Mouse (Mus musculus): ENCODE results near the gene Atpif1. TPM values are rescaled to one million over a fixed set of nuclear protein-coding genes. Genes with fewer than 3 reads are reported as not detected.

Atpif1 gene
- polyA plus RNA-seq, 1 experiment, result 352 TPM

GRCm38 (mm10) chr4:132494271-132494918 lies 39.1 kb downstream of the Atpif1 start:
- H3K4me1 ChIP-seq, result peaks cover 64% of the 10 kb centered on the region
- peaks cover 84% of the 10 kb centered on the region for H3K36me3 ChIP-seq (replicated peaks; ENCODE audit: low read length)
- H3K4me3 ChIP-seq (replicated peaks), result no peak overlapping the region
- H3K9me3 ChIP-seq, result no peaks in the 10 kb centered on the region
- no peak for TF ChIP-seq GATA1 (IDR thresholded peaks at IDR 0.05; ENCODE audit: borderline replicate concordance, low read length)
- TF ChIP-seq FLI1 (IDR thresholded peaks at IDR 0.05; ENCODE audit: low read length), result no peak
- no peaks in the 10 kb centered on the region for H3K27me3 ChIP-seq (replicated peaks)

DNA sequence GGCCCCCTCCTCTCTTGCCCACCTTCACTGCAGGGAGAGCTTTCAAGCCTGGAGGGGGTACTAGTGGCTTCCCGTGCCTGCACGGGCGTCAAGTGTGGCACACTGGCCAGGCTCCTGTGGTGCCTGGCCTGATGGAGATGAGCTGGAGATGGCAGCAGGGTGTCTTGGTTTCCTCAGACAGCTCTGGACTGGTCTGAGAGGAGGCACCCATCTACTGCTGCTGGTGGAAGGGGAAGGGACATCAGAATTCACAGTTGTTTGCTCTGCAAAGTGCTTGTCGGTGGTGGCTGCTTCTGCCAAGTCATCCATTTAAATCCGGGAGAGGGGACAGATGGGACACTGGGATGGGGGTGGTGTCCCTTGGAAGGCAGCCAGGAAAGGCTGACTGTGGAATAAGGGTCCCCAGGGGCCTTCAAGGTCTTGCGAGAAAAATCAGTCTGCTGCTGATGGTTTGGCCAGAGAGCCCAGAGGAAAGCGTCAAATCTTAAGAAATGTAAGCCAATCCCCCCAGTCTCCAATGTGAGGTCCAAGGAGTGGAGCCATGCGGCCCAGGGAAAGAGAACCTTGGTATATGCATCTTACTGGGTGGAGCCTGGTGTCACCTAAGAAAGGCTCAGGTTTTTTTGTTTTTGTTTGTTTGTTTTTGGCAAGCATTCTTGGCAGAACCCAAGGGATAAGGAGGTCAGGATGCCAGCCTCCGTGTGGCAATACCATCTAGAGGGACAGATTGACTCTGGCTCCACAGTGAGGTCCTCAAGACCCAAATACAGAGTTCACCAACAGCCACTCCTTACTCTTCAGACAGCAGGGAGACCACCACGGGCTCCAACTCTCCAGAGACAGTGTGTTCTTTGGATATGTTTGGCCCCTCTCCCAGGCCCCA lies 41.0 kb downstream of the Atpif1 start:
- TF ChIP-seq FLI1 (IDR thresholded peaks at IDR 0.05; ENCODE audit: low read length) (no peak), GATA1 (IDR thresholded peaks at IDR 0.05; ENCODE audit: borderline replicate concordance, low read length) (no peak)
- Histone ChIP-seq H3K27me3 (replicated peaks) (no peaks in the 10 kb centered on the region), H3K36me3 (replicated peaks; ENCODE audit: low read length) (peaks cover 65% of the 10 kb centered on the region), H3K4me3 (replicated peaks) (no peak overlapping the region), H3K4me1 (peaks cover 69% of the 10 kb centered on the region), H3K9me3 (no peaks in the 10 kb centered on the region)

DNA sequence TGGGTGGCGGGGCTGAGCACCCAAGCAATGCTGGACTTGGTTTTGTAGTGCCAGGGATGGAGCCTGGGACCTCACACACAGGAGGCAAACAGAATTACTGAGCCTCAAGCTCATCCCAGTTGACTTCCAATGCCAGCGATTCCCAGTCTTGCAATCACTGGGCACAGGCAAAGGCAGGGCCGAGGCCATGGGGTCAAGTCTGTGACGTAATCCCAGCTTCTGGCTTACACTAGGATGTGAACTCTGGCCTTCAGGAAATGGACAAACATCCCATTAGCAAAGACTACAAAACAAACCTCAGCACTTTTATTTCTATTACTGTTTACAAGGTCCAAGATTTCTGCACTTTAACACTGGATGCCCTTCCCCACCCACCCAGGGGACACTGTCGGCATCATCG lies 41.7 kb downstream of the Atpif1 start:
- TF ChIP-seq GATA1 (IDR thresholded peaks at IDR 0.05; ENCODE audit: borderline replicate concordance, low read length) (no peak), FLI1 (IDR thresholded peaks at IDR 0.05; ENCODE audit: low read length) (no peak)
- H3K9me3 ChIP-seq, result no peaks in the 10 kb centered on the region
- peaks cover 69% of the 10 kb centered on the region for H3K4me1 ChIP-seq
- no peaks in the 10 kb centered on the region for H3K27me3 ChIP-seq (replicated peaks)
- no peak overlapping the region for H3K4me3 ChIP-seq (replicated peaks)
- peaks cover 58% of the 10 kb centered on the region for H3K36me3 ChIP-seq (replicated peaks; ENCODE audit: low read length)

DNA sequence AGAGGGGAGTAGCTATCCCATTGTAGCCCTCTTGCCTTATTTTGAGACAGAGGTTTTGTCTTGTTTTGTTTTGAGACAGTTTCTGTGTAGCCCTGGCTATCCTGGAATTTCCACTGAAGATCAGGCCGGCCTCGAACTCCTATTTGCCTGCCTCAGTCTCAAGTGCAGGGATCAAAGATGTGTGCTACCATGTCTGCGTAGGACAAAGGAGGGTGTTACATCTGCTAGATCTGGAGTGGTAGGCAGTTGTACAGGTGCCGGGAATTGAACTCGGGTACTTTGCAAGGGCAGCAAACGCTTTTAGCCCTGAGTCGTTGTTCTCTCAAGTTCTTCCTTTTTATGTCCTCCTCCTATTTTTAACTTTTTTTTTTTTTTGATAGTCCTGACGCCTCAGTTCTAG lies 42.4 kb downstream of the Atpif1 start:
- Histone ChIP-seq H3K4me1 (peaks cover 69% of the 10 kb centered on the region), H3K4me3 (replicated peaks) (no peak overlapping the region), H3K9me3 (no peaks in the 10 kb centered on the region), H3K27me3 (replicated peaks) (no peaks in the 10 kb centered on the region), H3K36me3 (replicated peaks; ENCODE audit: low read length) (peaks cover 51% of the 10 kb centered on the region)
- TF ChIP-seq FLI1 (IDR thresholded peaks at IDR 0.05; ENCODE audit: low read length), result no peak
- no peak for TF ChIP-seq GATA1 (IDR thresholded peaks at IDR 0.05; ENCODE audit: borderline replicate concordance, low read length)

GRCm38 (mm10) chr4:132490273-132491010 lies 43.0 kb downstream of the Atpif1 start:
- TF ChIP-seq FLI1 (IDR thresholded peaks at IDR 0.05; ENCODE audit: low read length) (no peak), GATA1 (IDR thresholded peaks at IDR 0.05; ENCODE audit: borderline replicate concordance, low read length) (no peak)

GRCm38 (mm10) chr4:132488976-132489375 lies 44.5 kb downstream of the Atpif1 start:
- no peak overlapping the region for H3K4me3 ChIP-seq (replicated peaks)
- H3K9me3 ChIP-seq, result no peaks in the 10 kb centered on the region
- H3K4me1 ChIP-seq, result peaks cover 60% of the 10 kb centered on the region
- TF ChIP-seq FLI1 (IDR thresholded peaks at IDR 0.05; ENCODE audit: low read length) (no peak), GATA1 (IDR thresholded peaks at IDR 0.05; ENCODE audit: borderline replicate concordance, low read length) (no peak)
- H3K36me3 ChIP-seq (replicated peaks; ENCODE audit: low read length), result peaks cover 30% of the 10 kb centered on the region
- no peaks in the 10 kb centered on the region for H3K27me3 ChIP-seq (replicated peaks)

More at GRCm38 (mm10) chr4:132490273-132491010, 43.0 kb downstream of the Atpif1 start:
- Histone ChIP-seq H3K4me3 (replicated peaks) (peak overlapping the region; percentile 75), H3K9me3 (no peaks in the 10 kb centered on the region), H3K27me3 (replicated peaks) (no peaks in the 10 kb centered on the region), H3K36me3 (replicated peaks; ENCODE audit: low read length) (peaks cover 45% of the 10 kb centered on the region), H3K4me1 (peaks cover 69% of the 10 kb centered on the region)

DNA sequence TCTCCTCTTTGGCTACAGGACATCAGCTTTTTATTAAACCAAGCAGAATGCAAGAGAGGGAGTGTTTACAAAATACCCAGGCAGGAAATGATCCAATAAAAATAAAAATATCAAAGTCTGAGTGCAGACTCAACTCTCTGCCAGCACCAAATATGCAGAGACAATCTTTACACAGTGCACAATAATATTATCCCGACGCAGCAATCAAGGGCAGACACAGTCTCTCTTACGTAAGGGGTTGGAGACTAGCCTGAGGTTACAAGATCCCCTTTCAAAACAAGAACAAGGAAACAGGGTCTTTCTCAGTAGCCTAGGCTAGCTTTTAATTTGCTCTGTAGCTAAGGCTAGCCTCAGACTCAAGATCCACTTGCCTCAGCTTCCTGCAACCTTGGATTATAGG lies 44.9 kb downstream of the Atpif1 start:
- H3K4me3 ChIP-seq (replicated peaks), result no peak overlapping the region
- TF ChIP-seq FLI1 (IDR thresholded peaks at IDR 0.05; ENCODE audit: low read length) (no peak), GATA1 (IDR thresholded peaks at IDR 0.05; ENCODE audit: borderline replicate concordance, low read length) (no peak)
- no peaks in the 10 kb centered on the region for H3K9me3 ChIP-seq
- H3K4me1 ChIP-seq, result peaks cover 57% of the 10 kb centered on the region
- peaks cover 26% of the 10 kb centered on the region for H3K36me3 ChIP-seq (replicated peaks; ENCODE audit: low read length)
- no peaks in the 10 kb centered on the region for H3K27me3 ChIP-seq (replicated peaks)

- TF ChIP-seq GATA1 (IDR thresholded peaks at IDR 0.05; ENCODE audit: borderline replicate concordance, low read length), result no peak
- no peak for TF ChIP-seq FLI1 (IDR thresholded peaks at IDR 0.05; ENCODE audit: low read length)
- Histone ChIP-seq H3K4me3 (replicated peaks) (no peak overlapping the region), H3K27me3 (replicated peaks) (no peaks in the 10 kb centered on the region), H3K36me3 (replicated peaks; ENCODE audit: low read length) (no peaks in the 10 kb centered on the region), H3K9me3 (no peaks in the 10 kb centered on the region), H3K4me1 (peaks cover 25% of the 10 kb centered on the region)
These were observed 48.6 kb downstream of the Atpif1 start for GRCm38 (mm10) chr4:132484820-132485219.

- Histone ChIP-seq H3K27me3 (replicated peaks) (no peaks in the 10 kb centered on the region), H3K9me3 (no peaks in the 10 kb centered on the region), H3K4me1 (peaks cover 19% of the 10 kb centered on the region), H3K36me3 (replicated peaks; ENCODE audit: low read length) (no peaks in the 10 kb centered on the region), H3K4me3 (replicated peaks) (no peak overlapping the region)
- TF ChIP-seq FLI1 (IDR thresholded peaks at IDR 0.05; ENCODE audit: low read length) (no peak), GATA1 (IDR thresholded peaks at IDR 0.05; ENCODE audit: borderline replicate concordance, low read length) (no peak)
These were observed 49.2 kb downstream of the Atpif1 start for GRCm38 (mm10) chr4:132484231-132484630.

All from megakaryocyte, embryonic 14.5 days (primary cell).